Mouse (Mus musculus): ENCODE data around the gene Vps39.
A peak's percentile ranks its signal among the peaks of the same experiment; 100 is the strongest.

Gene Vps39

GRCm38 (mm10) chr2:120299866-120300265 is 53.1 kb downstream of the Vps39 start:
- no peak for DNase-seq (ENCODE audit: low read depth, low spot score)

- DNase-seq (ENCODE audit: low read depth, low spot score), result no peak
These were observed 56.8 kb downstream of the Vps39 start for GRCm38 (mm10) chr2:120296160-120296559.

- DNase-seq (ENCODE audit: low read depth, low spot score), result no peak
These were observed 61.4 kb downstream of the Vps39 start for GRCm38 (mm10) chr2:120291471-120292078.

GRCm38 (mm10) chr2:120288995-120289394 is 63.9 kb downstream of the Vps39 start, which contains the start of gene Pla2g4d:
Gene Pla2g4d, minus strand, starts transcription at chr2:120289197.
- DNase-seq (ENCODE audit: low read depth, low spot score), result no peak

- DNase-seq (ENCODE audit: low read depth, low spot score), result no peak
These were observed 64.5 kb downstream of the Vps39 start for GRCm38 (mm10) chr2:120288401-120288800.

GRCm38 (mm10) chr2:120285639-120286038 is 67.3 kb downstream of the Vps39 start:
- DNase-seq (ENCODE audit: low read depth, low spot score), result no peak

GRCm38 (mm10) chr2:120284705-120285104 is 68.2 kb downstream of the Vps39 start:
- no peak for DNase-seq (ENCODE audit: low read depth, low spot score)

- DNase-seq (ENCODE audit: low read depth, low spot score), result no peak
These were observed 68.8 kb downstream of the Vps39 start for GRCm38 (mm10) chr2:120284094-120284493.

GRCm38 (mm10) chr2:120283550-120283949 is 69.4 kb downstream of the Vps39 start:
- DNase-seq (ENCODE audit: low read depth, low spot score), result no peak

GRCm38 (mm10) chr2:120281221-120281620 is 71.7 kb downstream of the Vps39 start:
- DNase-seq (ENCODE audit: low read depth, low spot score), result no peak

GRCm38 (mm10) chr2:120279961-120280360 is 73.0 kb downstream of the Vps39 start:
- peak; percentile 67 for DNase-seq (ENCODE audit: low read depth, low spot score)

GRCm38 (mm10) chr2:120276951-120277350 is 76.0 kb downstream of the Vps39 start:
- no peak for DNase-seq (ENCODE audit: low read depth, low spot score)

- peak; percentile 12 for DNase-seq (ENCODE audit: low read depth, low spot score)
These were observed 84.3 kb downstream of the Vps39 start for GRCm38 (mm10) chr2:120268635-120269034.

Data from CD4-positive, CD25-positive, alpha-beta regulatory T cell, adult 2 months (primary cell).